Mouse (Mus musculus) liver, embryonic 16.5 days (tissue): ENCODE data around the gene Ing1. TPM values are rescaled to one million over a fixed set of nuclear protein-coding genes. Genes with fewer than 3 reads are reported as not detected.
A peak's percentile ranks its signal among the peaks of the same experiment; 100 is the strongest.
"Not testable (repeated sequence)": the region's sequence is repeated elsewhere in the genome, so short reads cannot be mapped to it uniquely, and the experiment has no call there.

Experiments
- ATAC-seq: fragments of 200-750 bp; cut with Nextera tagmentation; 2 replicates; pipeline ENCODE4 v1.8.0; 2017; ENCODE audit warnings: low read depth, mild to moderate bottlenecking, moderate number of reproducible peaks, moderate library complexity
- H3K27ac ChIP-seq: fragments of 300-500 bp; sonication (generic); 2 replicates; pipeline ENCODE4 v1.5.1; 2014; ENCODE audit warnings: mild to moderate bottlenecking, low read length
- H3K27me3 ChIP-seq: fragments of 300-500 bp; sonication (generic); 2 replicates; pipeline ENCODE4 v1.6.1; 2014; ENCODE audit warnings: low read depth, low read length, mixed read lengths; ENCODE audit not compliant: control insufficient read depth, insufficient read depth
- H3K36me3 ChIP-seq: fragments of 300-500 bp; sonication (generic); 2 replicates; pipeline ENCODE4 v1.6.1; 2014; ENCODE audit warnings: mild to moderate bottlenecking; ENCODE audit not compliant: control insufficient read depth, insufficient read depth
- H3K4me1 ChIP-seq: fragments of 300-500 bp; sonication (generic); 2 replicates; pipeline ENCODE4 v1.6.1; 2014; ENCODE audit warnings: low read depth, low read length, mixed read lengths; ENCODE audit not compliant: control insufficient read depth
- H3K4me2 ChIP-seq: fragments of 300-500 bp; sonication (generic); 2 replicates; pipeline ENCODE4 v1.6.1; 2014; ENCODE audit warnings: low read depth, low read length, mixed read lengths
- H3K4me3 ChIP-seq: fragments of 300-500 bp; sonication (generic); 2 replicates; pipeline ENCODE4 v1.5.1; 2014; ENCODE audit warnings: low read depth, mild to moderate bottlenecking, low read length
- H3K9ac ChIP-seq: fragments of 300-500 bp; sonication (generic); 2 replicates; pipeline ENCODE4 v1.6.1; 2014; ENCODE audit warnings: low read depth, low read length
- H3K9me3 ChIP-seq: fragments of 300-500 bp; sonication (generic); replicated peaks from 2 replicates; pipeline ENCODE4 v1.6.1; 2016; ENCODE audit warnings: low read length; ENCODE audit not compliant: control insufficient read depth
- WGBS: fragments of 180-500 bp; shearing (Covaris S2); extraction: QIAGEN DNeasy Blood & Tissue Kit; methylation state at CpG from one replicate; pipeline ENCODE4 v1.1.7; 2014; ENCODE audit not compliant: insufficient replicate concordance; 5-methylcytosine and 5-hydroxymethylcytosine counted together
- polyA plus RNA-seq: library from polyadenylated mRNA; unstranded; fragments of >200 nt; fragmentation: Nextera tagmentation; extraction: Ambion mirVana; gene quantifications from 2 replicates; pipeline ENCODE4 v1.2.1, GENCODE M21; 2015

Gene Ing1
- polyA plus RNA-seq, 1 experiment from 2014 or later, result 11.1 TPM

DNA sequence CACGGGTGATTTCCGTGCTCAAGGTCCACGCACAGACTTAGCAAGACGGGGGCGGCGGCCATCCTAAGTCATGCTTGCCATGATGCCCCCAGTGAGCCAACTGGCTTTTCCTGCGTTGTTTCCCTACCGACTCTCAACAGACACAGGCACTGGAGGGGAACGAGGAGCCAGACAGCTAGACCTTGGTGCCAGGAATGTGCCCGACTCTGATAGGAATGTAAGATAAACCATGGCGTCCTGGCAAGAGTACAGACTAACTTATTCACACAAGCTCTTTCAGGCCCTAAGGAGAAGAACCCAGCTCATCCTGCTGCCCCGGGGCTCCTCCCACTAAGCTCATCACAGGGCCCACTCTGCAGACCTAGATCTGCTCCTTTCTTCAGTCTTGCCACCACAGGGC is 13.3 kb upstream of the Ing1 start:
- WGBS, result 79% methylated on average over 12 of the region's 12 CpGs
- H3K36me3 ChIP-seq, result peaks cover 6% of the 10 kb centered on the region

DNA sequence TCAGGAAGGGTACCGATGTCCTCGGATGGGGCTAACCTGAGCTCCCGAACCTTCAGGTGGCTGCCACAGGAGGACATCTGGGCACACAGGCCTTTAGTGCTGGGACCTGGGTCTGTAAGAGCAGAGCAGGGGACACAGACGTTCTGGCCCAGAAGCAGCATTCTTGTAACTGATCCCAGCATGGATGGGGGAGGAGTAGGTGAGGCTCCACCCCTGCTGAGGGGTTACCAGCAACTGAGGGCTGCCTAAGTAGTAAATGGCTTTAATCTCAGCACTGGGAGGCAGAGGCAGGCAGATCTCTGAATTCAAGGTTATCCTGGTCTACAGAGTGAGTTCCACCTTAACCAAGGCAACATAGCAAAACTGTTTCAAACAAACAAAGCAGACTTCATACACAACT is 12.5 kb upstream of the Ing1 start:
- Histone ChIP-seq H3K4me2 (no peak overlapping the region), H3K27ac (no peak overlapping the region), H3K36me3 (peaks cover 6% of the 10 kb centered on the region), H3K9me3 (no peaks in the 10 kb centered on the region), H3K4me1 (no peaks in the 10 kb centered on the region), H3K27me3 (no peaks in the 10 kb centered on the region), H3K4me3 (no peak overlapping the region), H3K9ac (no peak overlapping the region)
- WGBS, result 73% methylated on average over 4 of the region's 4 CpGs
- no peak for ATAC-seq

More for the DNA sequence above, 13.3 kb upstream of the Ing1 start:
- Histone ChIP-seq H3K9ac (no peak overlapping the region), H3K4me1 (no peaks in the 10 kb centered on the region), H3K27me3 (no peaks in the 10 kb centered on the region), H3K4me3 (no peak overlapping the region), H3K27ac (no peak overlapping the region), H3K4me2 (no peak overlapping the region), H3K9me3 (no peaks in the 10 kb centered on the region)
- ATAC-seq, result no peak

DNA sequence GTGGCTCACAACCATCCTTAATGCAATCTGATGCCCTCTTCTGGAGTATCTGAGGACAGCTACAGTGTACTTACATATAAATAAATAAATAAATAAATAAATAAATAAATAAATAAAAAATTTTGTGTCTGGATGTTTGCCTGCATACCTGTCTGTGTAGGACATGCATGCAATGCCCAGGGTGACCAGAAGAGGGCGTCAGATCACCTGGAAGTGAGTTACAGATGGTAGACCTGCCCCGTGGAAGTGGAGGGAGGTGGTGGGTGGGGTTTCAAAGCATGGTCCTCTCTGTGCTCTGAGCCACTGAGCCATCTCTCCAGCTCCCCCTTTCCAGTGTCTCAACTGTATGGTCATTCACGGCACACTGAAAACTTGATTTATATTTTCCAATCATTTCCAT is 11.0 kb upstream of the Ing1 start:
- Histone ChIP-seq H3K4me2 (no peak overlapping the region), H3K9ac (no peak overlapping the region), H3K36me3 (peaks cover 6% of the 10 kb centered on the region), H3K4me1 (no peaks in the 10 kb centered on the region), H3K4me3 (no peak overlapping the region), H3K27me3 (no peaks in the 10 kb centered on the region), H3K27ac (no peak overlapping the region), H3K9me3 (no peaks in the 10 kb centered on the region)
- WGBS, result 43% methylated on average over 3 of the region's 3 CpGs
- no peak for ATAC-seq

DNA sequence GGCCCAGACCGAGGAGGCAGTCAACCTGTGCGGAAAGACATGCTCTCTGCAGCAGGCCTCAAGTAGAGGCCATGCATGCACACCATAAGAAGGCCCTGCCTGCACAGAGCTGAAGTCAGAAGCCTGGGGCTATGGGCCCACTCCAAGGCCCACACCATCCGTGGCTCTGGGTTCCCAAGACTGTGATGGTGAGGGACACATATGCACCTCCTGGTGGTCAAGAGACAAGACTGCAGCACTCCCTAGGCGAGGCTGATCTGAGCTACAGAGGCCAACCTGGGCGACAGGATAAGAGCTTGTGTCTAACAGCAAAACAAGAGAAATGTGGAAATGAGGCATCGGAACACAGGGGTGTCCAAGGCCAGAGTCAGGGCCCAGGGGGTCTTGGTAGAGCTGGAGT is 8.3 kb upstream of the Ing1 start:
- Histone ChIP-seq H3K9ac (no peak overlapping the region), H3K4me3 (no peak overlapping the region), H3K4me1 (peaks cover 13% of the 10 kb centered on the region), H3K9me3 (no peaks in the 10 kb centered on the region), H3K27me3 (no peaks in the 10 kb centered on the region), H3K36me3 (peaks cover 2% of the 10 kb centered on the region; the same call in 1 of the 2 replicates), H3K4me2 (no peak overlapping the region), H3K27ac (no peak overlapping the region)
- no peak for ATAC-seq
- WGBS, result 59% methylated on average over 6 of the region's 6 CpGs

DNA sequence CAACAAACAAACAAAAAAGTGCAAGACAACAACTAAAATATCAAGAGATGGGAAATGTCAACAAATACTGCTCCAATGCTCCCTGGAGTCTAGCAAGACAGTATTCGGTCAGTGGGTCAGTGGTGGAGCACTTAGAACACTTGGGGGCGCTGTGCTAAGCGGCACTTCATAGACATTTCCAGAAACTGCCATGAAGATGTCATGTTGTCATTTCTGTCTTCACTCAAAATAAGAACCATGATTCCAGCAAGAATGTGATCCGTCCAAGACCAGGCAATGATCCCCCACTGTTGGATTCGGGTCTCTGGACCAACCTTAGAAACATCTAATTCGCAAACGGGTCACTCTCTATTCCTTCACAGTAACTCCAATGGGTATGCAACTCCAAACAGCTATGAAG is 5.7 kb upstream of the Ing1 start:
- Histone ChIP-seq H3K9ac (peak overlapping the region; percentile 91), H3K27ac (peak overlapping the region; percentile 93)
- WGBS, result 7% methylated on average over 7 of the region's 7 CpGs

DNA sequence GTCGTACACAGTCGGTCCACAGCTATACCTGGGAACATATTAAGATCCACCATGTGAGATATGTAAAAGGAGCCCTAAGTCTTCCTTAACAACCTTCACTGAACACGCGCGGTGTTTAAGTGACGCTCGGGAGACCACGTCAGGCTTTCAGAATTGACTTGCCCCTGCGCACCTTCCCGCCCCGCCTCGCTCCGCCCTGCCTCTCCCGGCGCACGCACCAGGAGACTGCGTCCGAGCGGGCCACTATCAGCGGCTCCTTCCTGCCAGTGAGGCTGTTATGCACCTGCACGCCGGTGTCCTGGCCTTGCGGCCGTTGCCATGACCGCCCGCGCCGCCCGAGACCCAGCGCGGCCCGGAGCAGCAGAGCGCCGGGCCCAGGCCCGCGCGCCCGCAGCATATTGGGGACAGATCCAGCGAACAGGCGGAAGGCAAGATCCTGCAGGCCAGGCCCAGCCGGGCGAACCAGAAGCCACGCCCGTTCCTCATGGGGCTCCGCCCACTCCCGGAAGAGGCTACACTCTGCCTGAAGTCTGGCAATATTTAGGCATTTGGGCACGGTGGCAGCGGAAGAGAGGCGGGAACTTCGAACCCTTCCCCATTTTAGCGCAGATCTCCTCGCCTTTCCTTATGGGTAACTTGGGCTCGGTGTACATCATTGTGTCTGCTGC is 5.0 kb upstream of the Ing1 start, which contains the start of gene Cars2:
Cars2 (minus strand) TSS at position 503 of the 668 bp plus-strand sequence.
- under 1% methylated on average over 53 of the region's 53 CpGs for WGBS
- H3K4me3 ChIP-seq, result peak within 1 kb of the TSS; percentile 93
- H3K4me2 ChIP-seq, result peak within 1 kb of the TSS; percentile 87
- peaks cover 27% of the 10 kb centered on the region for H3K4me1 ChIP-seq
- peak; percentile 77 for ATAC-seq
- no peaks in the 10 kb centered on the region for H3K9me3 ChIP-seq
- peak within 1 kb of the TSS; percentile 93 for H3K27ac ChIP-seq
- no peaks in the 10 kb centered on the region for H3K36me3 ChIP-seq
- H3K27me3 ChIP-seq, result no peaks in the 10 kb centered on the region
- H3K9ac ChIP-seq, result peak within 1 kb of the TSS; percentile 91

More for the DNA sequence above, 5.7 kb upstream of the Ing1 start:
- peak overlapping the region; percentile 93 for H3K4me3 ChIP-seq
- no peaks in the 10 kb centered on the region for H3K9me3 ChIP-seq
- H3K4me2 ChIP-seq, result peak overlapping the region; percentile 87
- H3K36me3 ChIP-seq, result no peaks in the 10 kb centered on the region
- H3K27me3 ChIP-seq, result no peaks in the 10 kb centered on the region
- H3K4me1 ChIP-seq, result peaks cover 23% of the 10 kb centered on the region
- no peak for ATAC-seq

DNA sequence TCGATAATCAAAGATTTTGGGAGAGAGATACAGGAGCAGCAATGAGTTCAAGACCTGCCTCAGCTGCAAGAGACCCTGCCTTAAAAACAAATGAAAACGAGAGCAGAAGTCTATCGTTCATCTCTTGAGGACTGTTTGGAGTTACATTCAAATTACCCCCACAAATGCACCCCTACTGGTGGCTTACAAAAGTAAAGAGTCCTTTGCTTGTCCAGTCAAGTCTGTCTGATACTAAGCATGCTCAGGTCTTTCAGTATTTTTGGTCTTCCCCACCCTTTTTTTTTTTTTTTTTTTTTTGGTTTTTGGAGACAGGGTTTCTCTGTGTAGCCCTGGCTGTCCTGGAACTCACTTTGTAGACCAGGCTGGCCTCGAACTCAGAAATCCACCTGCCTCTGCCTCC is 3.9 kb upstream of the Ing1 start:
- H3K9ac ChIP-seq, ATAC-seq, H3K4me2 ChIP-seq, H3K27me3 ChIP-seq, H3K9me3 ChIP-seq, H3K4me3 ChIP-seq, H3K27ac ChIP-seq, H3K36me3 ChIP-seq: not testable (repeated sequence)
- peaks cover 27% of the 10 kb centered on the region for H3K4me1 ChIP-seq
- 59% methylated on average over 3 of the region's 4 CpGs for WGBS

DNA sequence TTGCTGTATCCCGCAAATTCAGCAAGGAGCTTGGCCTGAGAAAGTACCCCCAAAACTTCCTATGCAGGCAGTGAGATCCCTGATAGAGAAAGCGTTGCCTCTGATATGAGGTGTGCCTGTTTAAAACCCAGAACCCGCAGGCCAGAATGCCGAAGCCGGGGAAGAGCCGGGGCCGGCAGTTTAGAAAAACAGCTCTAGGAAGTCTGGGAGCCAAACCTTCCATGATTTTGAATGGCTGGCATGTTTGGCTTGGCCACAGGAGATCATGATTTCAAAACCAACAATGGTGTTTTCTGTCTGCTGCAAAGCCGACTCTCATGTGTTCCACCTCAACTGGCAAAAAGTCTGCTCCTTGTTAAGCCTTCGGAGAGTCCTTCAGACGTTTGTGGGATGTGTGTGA is 3.0 kb upstream of the Ing1 start:
- no peak overlapping the region for H3K4me2 ChIP-seq
- WGBS, result 80% methylated on average over 10 of the region's 10 CpGs
- no peak overlapping the region for H3K27ac ChIP-seq
- no peak for ATAC-seq
- H3K9me3 ChIP-seq, result no peaks in the 10 kb centered on the region
- H3K9ac ChIP-seq, result no peak overlapping the region
- no peak overlapping the region for H3K4me3 ChIP-seq
- no peaks in the 10 kb centered on the region for H3K27me3 ChIP-seq
- H3K36me3 ChIP-seq, result no peaks in the 10 kb centered on the region
- H3K4me1 ChIP-seq, result peaks cover 27% of the 10 kb centered on the region

DNA sequence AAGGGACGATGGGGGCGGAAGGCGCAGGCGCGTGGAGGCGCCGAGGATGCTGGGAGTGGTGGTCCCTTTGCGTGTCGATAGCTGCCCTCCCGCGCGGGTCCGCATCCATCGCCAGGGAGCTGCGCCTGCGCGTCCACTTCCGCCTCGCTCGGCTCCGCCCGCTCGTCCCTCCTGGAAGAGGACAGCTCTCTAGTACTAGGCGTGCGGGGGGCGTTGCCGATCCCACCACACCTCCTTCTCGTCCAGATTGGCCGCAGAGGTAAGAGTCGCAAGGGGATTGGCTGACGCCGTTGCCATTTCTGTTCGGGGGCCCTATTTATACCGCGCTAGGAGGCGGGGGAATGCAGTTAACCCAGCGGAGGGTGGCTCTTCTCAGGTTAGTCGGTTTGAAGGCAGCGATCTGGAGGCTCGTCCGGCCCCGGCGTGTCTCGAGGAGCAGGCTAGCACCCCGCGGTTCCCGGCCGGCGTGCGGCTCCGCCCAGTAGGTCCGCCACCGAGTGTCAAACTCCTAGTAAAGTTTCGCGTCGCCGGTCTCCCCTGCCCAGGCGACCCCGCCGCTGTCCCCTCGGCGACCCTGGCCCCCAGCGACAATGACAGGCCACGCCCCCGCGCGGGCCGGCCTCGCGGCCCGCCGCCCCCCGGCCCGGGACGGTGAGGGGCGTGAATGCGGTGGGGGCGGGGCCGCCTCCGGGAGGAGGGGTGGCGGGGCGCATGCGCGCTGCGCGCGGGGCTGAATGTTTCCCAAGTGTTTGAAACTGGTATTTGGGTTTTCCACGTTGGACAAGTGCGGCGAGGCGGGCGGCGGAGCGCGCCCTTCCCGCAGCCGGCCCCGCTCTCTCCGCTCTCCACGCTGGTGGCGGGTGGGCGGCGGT is 585 bp downstream of the Ing1 start:
- WGBS, result under 1% methylated on average over 84 of the region's 103 CpGs
- peak; percentile 71 for ATAC-seq
- H3K9me3 ChIP-seq, result no peaks in the 10 kb centered on the region
- peak overlapping the region; percentile 98 for H3K4me2 ChIP-seq
- peak overlapping the region; percentile 100 for H3K27ac ChIP-seq
- peak overlapping the region; percentile 98 for H3K9ac ChIP-seq
- no peaks in the 10 kb centered on the region for H3K27me3 ChIP-seq
- H3K36me3 ChIP-seq, result no peaks in the 10 kb centered on the region
- H3K4me3 ChIP-seq, result peak overlapping the region; percentile 94
- H3K4me1 ChIP-seq, result peaks cover 26% of the 10 kb centered on the region
